Mouse (Mus musculus): ENCODE results near the gene Vmn2r3. TPM values are rescaled to one million over a fixed set of nuclear protein-coding genes. Genes with fewer than 3 reads are reported as not detected.
"Not testable (repeated sequence)": the region's sequence is repeated elsewhere in the genome, so short reads cannot be mapped to it uniquely, and the experiment has no call there.

The Vmn2r3 gene
- polyA plus RNA-seq, 1 experiment from 2014 or later, result not detected

DNA sequence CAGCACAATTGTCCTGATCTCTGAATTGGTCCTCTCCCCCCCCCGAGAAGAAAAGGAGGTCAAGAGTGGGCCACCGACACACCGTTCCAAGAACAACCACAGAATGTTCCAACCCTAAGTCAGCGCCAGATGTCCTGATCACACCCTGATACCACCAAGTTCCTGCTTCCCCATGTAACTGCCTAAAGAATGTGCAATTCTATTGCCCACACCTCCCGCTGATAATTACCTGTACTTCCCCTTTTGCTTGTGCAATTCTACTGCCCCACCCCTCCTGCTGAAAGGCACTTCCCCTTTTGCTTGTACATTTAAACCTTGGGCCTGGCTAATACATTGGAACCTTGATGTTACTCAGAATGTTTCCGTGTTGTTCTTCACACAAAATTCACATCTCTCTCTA lies 54.0 kb downstream of the Vmn2r3 start:
- H3K27me3 ChIP-seq (ENCODE audit: control insufficient read depth, insufficient read depth, low read length); H3K4me2 ChIP-seq (replicated peaks; ENCODE audit: low read depth, low read length); H3K9me3 ChIP-seq (ENCODE audit: control insufficient read depth, low read depth, low read length); ATAC-seq (ENCODE audit: insufficient number of reproducible peaks, insufficient read depth, low FRiP score, low read depth); H3K27ac ChIP-seq (ENCODE audit: low read length); H3K4me1 ChIP-seq (ENCODE audit: control insufficient read depth, insufficient read depth, low read length); H3K36me3 ChIP-seq (ENCODE audit: control insufficient read depth, insufficient read depth, low read length); H3K9ac ChIP-seq (replicated peaks; ENCODE audit: low read depth, low read length); H3K4me3 ChIP-seq (ENCODE audit: low read depth, low read length): not testable (repeated sequence)
- 93% methylated on average over 6 of the region's 6 CpGs for WGBS

- not testable (repeated sequence) for H3K27ac ChIP-seq (ENCODE audit: low read length); ATAC-seq (ENCODE audit: insufficient number of reproducible peaks, insufficient read depth, low FRiP score, low read depth); H3K36me3 ChIP-seq (ENCODE audit: control insufficient read depth, insufficient read depth, low read length); H3K9ac ChIP-seq (replicated peaks; ENCODE audit: low read depth, low read length); H3K4me1 ChIP-seq (ENCODE audit: control insufficient read depth, insufficient read depth, low read length); H3K27me3 ChIP-seq (ENCODE audit: control insufficient read depth, insufficient read depth, low read length); H3K4me2 ChIP-seq (replicated peaks; ENCODE audit: low read depth, low read length); H3K4me3 ChIP-seq (ENCODE audit: low read depth, low read length); H3K9me3 ChIP-seq (ENCODE audit: control insufficient read depth, low read depth, low read length)
- WGBS, result 77% methylated on average over 8 of the region's 12 CpGs
These were observed 55.9 kb downstream of the Vmn2r3 start for GRCm38 (mm10) chr3:64233655-64234054.

- ATAC-seq (ENCODE audit: insufficient number of reproducible peaks, insufficient read depth, low FRiP score, low read depth), result no peak
- WGBS, result 49% methylated on average over 2 of the region's 2 CpGs
- Histone ChIP-seq H3K36me3 (ENCODE audit: control insufficient read depth, insufficient read depth, low read length) (no peaks in the 10 kb centered on the region), H3K9me3 (ENCODE audit: control insufficient read depth, low read depth, low read length) (no peaks in the 10 kb centered on the region), H3K27ac (ENCODE audit: low read length) (no peak overlapping the region), H3K27me3 (ENCODE audit: control insufficient read depth, insufficient read depth, low read length) (no peaks in the 10 kb centered on the region), H3K4me2 (replicated peaks; ENCODE audit: low read depth, low read length) (no peak overlapping the region), H3K4me1 (ENCODE audit: control insufficient read depth, insufficient read depth, low read length) (no peaks in the 10 kb centered on the region), H3K4me3 (ENCODE audit: low read depth, low read length) (no peak overlapping the region), H3K9ac (replicated peaks; ENCODE audit: low read depth, low read length) (no peak overlapping the region)
These were observed 62.3 kb downstream of the Vmn2r3 start for GRCm38 (mm10) chr3:64227243-64227642.

Other genes with a start within 250 kb of the Vmn2r3 start
- 0.03 and 0.09 TPM in 2 replicates for gene Vmn2r1, start 208.2 kb downstream of the Vmn2r3 start, polyA plus RNA-seq (2014; fragmentation: Nextera tagmentation; extraction: Ambion mirVana)
- gene Vmn2r2, start 147.8 kb downstream of the Vmn2r3 start, polyA plus RNA-seq (2014; fragmentation: Nextera tagmentation; extraction: Ambion mirVana), result not detected in 2 replicates
- not detected in 2 replicates for gene Vmn2r4, start 125.7 kb upstream of the Vmn2r3 start, polyA plus RNA-seq (2014; fragmentation: Nextera tagmentation; extraction: Ambion mirVana)
- gene Vmn2r5, start 220.1 kb upstream of the Vmn2r3 start, polyA plus RNA-seq (2014; fragmentation: Nextera tagmentation; extraction: Ambion mirVana), result not detected in 2 replicates